Mouse (Mus musculus) heart, adult 11 months (tissue): ENCODE measurements around the gene Oscp1.

Experiments
- DNase-seq: peaks from one replicate; pipeline ENCODE4 v3.0.0; 2022

The Oscp1 gene

GRCm38 (mm10) chr4:126058134-126058996 is at the start of gene Oscp1:
Gene Oscp1, plus strand, starts transcription at chr4:126058565.
- peak; percentile 100 for DNase-seq

GRCm38 (mm10) chr4:126017676-126018332 is 40.6 kb upstream of the Oscp1 start:
- DNase-seq, result no peak

- DNase-seq, result peak; percentile 95
Measured at GRCm38 (mm10) chr4:126018966-126019538, 39.3 kb upstream of the Oscp1 start.

- peak; percentile 92 for DNase-seq
Measured at GRCm38 (mm10) chr4:126024303-126024900, 34.0 kb upstream of the Oscp1 start, which contains the start of gene Csf3r. Gene Csf3r, plus strand, starts transcription at chr4:126024550.

- DNase-seq, result no peak
Measured at GRCm38 (mm10) chr4:126025801-126026200, 32.6 kb upstream of the Oscp1 start.

- DNase-seq, result no peak
Measured at GRCm38 (mm10) chr4:126027980-126028379, 30.4 kb upstream of the Oscp1 start.

- no peak for DNase-seq
Measured at GRCm38 (mm10) chr4:126029042-126029441, 29.3 kb upstream of the Oscp1 start.

GRCm38 (mm10) chr4:126030705-126031104 is 27.7 kb upstream of the Oscp1 start:
- no peak for DNase-seq

GRCm38 (mm10) chr4:126035413-126035812 is 23.0 kb upstream of the Oscp1 start:
- no peak for DNase-seq

GRCm38 (mm10) chr4:126046851-126047585 is 11.3 kb upstream of the Oscp1 start, which contains the start of gene Mrps15:
Gene Mrps15, plus strand, starts transcription at chr4:126046925.
- DNase-seq, result peak; percentile 99

- DNase-seq, result peak; percentile 94
Measured at GRCm38 (mm10) chr4:126051617-126052016, 6.7 kb upstream of the Oscp1 start.

- no peak for DNase-seq
Measured at GRCm38 (mm10) chr4:126057207-126058133, 895 bp upstream of the Oscp1 start.

GRCm38 (mm10) chr4:126058997-126059362 is 615 bp downstream of the Oscp1 start:
- no peak for DNase-seq

GRCm38 (mm10) chr4:126062856-126063255 is 4.5 kb downstream of the Oscp1 start:
- no peak for DNase-seq

- no peak for DNase-seq
Measured at GRCm38 (mm10) chr4:126065241-126065640, 6.9 kb downstream of the Oscp1 start.

GRCm38 (mm10) chr4:126067401-126068077 is 9.2 kb downstream of the Oscp1 start:
- DNase-seq, result peak; percentile 93

GRCm38 (mm10) chr4:126068842-126069241 is 10.5 kb downstream of the Oscp1 start:
- no peak for DNase-seq

GRCm38 (mm10) chr4:126077833-126078232 is 19.5 kb downstream of the Oscp1 start:
- DNase-seq, result no peak

GRCm38 (mm10) chr4:126079266-126079665 is 20.9 kb downstream of the Oscp1 start:
- DNase-seq, result no peak

GRCm38 (mm10) chr4:126081601-126082000 is 23.2 kb downstream of the Oscp1 start:
- no peak for DNase-seq

- no peak for DNase-seq
Measured at GRCm38 (mm10) chr4:126083021-126083420, 24.7 kb downstream of the Oscp1 start.
